Mouse (Mus musculus) spleen, adult 2 months (tissue): ENCODE data around the gene Numb. TPM values are rescaled to one million over a fixed set of nuclear protein-coding genes. Genes with fewer than 3 reads are reported as not detected.

ENCODE experiments used
- DNase-seq, 2 experiments: peaks; one replicate each; pipeline versions ENCODE4 v3.0.0 to v3.0.0-alpha.2; 2012 to 2021; ENCODE audit warnings: low spot score in 2 of 2, low read depth in 1 of 2
- H3K27ac ChIP-seq: fragments of 200-500 bp; 2 replicates; pipeline ENCODE4 v1.5.1; 2012; ENCODE audit warnings: low read length, inconsistent platforms; ENCODE audit not compliant: insufficient read depth
- H3K27me3 ChIP-seq: fragments of 200-500 bp; 2 replicates; pipeline ENCODE4 v1.6.1; 2012; ENCODE audit warnings: mild to moderate bottlenecking, moderate library complexity, low read length, inconsistent platforms; ENCODE audit not compliant: control insufficient read depth, insufficient read depth
- H3K36me3 ChIP-seq: fragments of 200-500 bp; 2 replicates; pipeline ENCODE4 v1.6.1; 2012; ENCODE audit warnings: mild to moderate bottlenecking, low read length, inconsistent platforms; ENCODE audit not compliant: control insufficient read depth, insufficient read depth
- H3K4me1 ChIP-seq: fragments of 200-500 bp; 2 replicates; pipeline ENCODE4 v1.6.1; 2011; ENCODE audit warnings: inconsistent platforms; ENCODE audit not compliant: control insufficient read depth, insufficient read depth, insufficient read length
- H3K4me3 ChIP-seq: fragments of 200-500 bp; 2 replicates; pipeline ENCODE4 v1.5.1; 2011; ENCODE audit warnings: mild to moderate bottlenecking, inconsistent platforms; ENCODE audit not compliant: insufficient read depth, insufficient read length; ENCODE audit errors: extremely low read depth
- CTCF ChIP-seq: fragments of 200-500 bp; IDR thresholded peaks from 2 replicates; pipeline ENCODE4 v1.5.1; 2011; ENCODE audit warnings: mild to moderate bottlenecking, inconsistent platforms; ENCODE audit not compliant: insufficient read depth, insufficient read length, insufficient replicate concordance; ENCODE audit errors: extremely low read depth
- POLR2A ChIP-seq: fragments of 200-500 bp; IDR thresholded peaks from 2 replicates; pipeline ENCODE4 v1.6.1; 2011; ENCODE audit warnings: low read depth, low read length, inconsistent platforms
- WGBS: fragments of 180-500 bp; shearing (Covaris S2); methylation state at CpG from one replicate; pipeline ENCODE4 v1.1.7; 2018; 5-methylcytosine and 5-hydroxymethylcytosine counted together
- polyA plus RNA-seq: library from polyadenylated mRNA; depleted of rRNA; stranded (reverse); fragments of >200 nt; gene quantifications from 2 replicates; pipeline ENCODE4 v1.2.3, GENCODE M21; 2012

The Numb gene
- polyA plus RNA-seq, 1 experiment = 24.5 TPM

- no peak for DNase-seq
- 77% methylated on average over 10 of the region's 10 CpGs for WGBS
- Histone ChIP-seq H3K36me3 (no peaks in the 10 kb centered on the region), H3K27me3 (no peaks in the 10 kb centered on the region), H3K27ac (no peak overlapping the region), H3K4me1 (no peaks in the 10 kb centered on the region), H3K4me3 (no peak overlapping the region)
- TF ChIP-seq CTCF (no peak), POLR2A (no peak)
Observed at GRCm38 (mm10) chr12:83937600-83937999, 15.9 kb upstream of the Numb start.

GRCm38 (mm10) chr12:83929186-83929804 lies 7.6 kb upstream of the Numb start:
- no peak overlapping the region for H3K4me3 ChIP-seq
- DNase-seq = no peak
- no peaks in the 10 kb centered on the region for H3K36me3 ChIP-seq
- H3K4me1 ChIP-seq = peaks cover 11% of the 10 kb centered on the region
- 2% methylated on average over 2 of the region's 2 CpGs for WGBS
- TF ChIP-seq CTCF (no peak), POLR2A (no peak)
- no peaks in the 10 kb centered on the region for H3K27me3 ChIP-seq
- peak overlapping the region; percentile 37 for H3K27ac ChIP-seq

- H3K27ac ChIP-seq = no peak overlapping the region
Observed at GRCm38 (mm10) chr12:83927747-83928146, 6.0 kb upstream of the Numb start.

GRCm38 (mm10) chr12:83926061-83926460 lies 4.3 kb upstream of the Numb start:
- peaks cover 11% of the 10 kb centered on the region for H3K4me1 ChIP-seq
- no peak overlapping the region for H3K27ac ChIP-seq
- WGBS = 89% methylated on average over 2 of the region's 2 CpGs
- no peaks in the 10 kb centered on the region for H3K27me3 ChIP-seq
- no peaks in the 10 kb centered on the region for H3K36me3 ChIP-seq
- TF ChIP-seq CTCF = no peak
- no peak for TF ChIP-seq POLR2A
- no peak overlapping the region for H3K4me3 ChIP-seq
- no peak for DNase-seq

More at GRCm38 (mm10) chr12:83927747-83928146, 6.0 kb upstream of the Numb start:
- Histone ChIP-seq H3K27me3 (no peaks in the 10 kb centered on the region), H3K4me1 (peaks cover 11% of the 10 kb centered on the region), H3K4me3 (no peak overlapping the region), H3K36me3 (no peaks in the 10 kb centered on the region)
- TF ChIP-seq CTCF = no peak
- TF ChIP-seq POLR2A = no peak
- 26% methylated on average over 4 of the region's 4 CpGs for WGBS
- no peak for DNase-seq

GRCm38 (mm10) chr12:83925160-83925703 lies 3.5 kb upstream of the Numb start:
- H3K27me3 ChIP-seq = no peaks in the 10 kb centered on the region
- no peak for DNase-seq
- no peak overlapping the region for H3K27ac ChIP-seq
- no peaks in the 10 kb centered on the region for H3K36me3 ChIP-seq
- H3K4me3 ChIP-seq = no peak overlapping the region
- TF ChIP-seq POLR2A = no peak
- TF ChIP-seq CTCF = no peak
- peaks cover 17% of the 10 kb centered on the region for H3K4me1 ChIP-seq
- 89% methylated on average over 7 of the region's 7 CpGs for WGBS

GRCm38 (mm10) chr12:83924332-83924731 lies 2.6 kb upstream of the Numb start:
- Histone ChIP-seq H3K36me3 (no peaks in the 10 kb centered on the region), H3K27ac (no peak overlapping the region), H3K27me3 (no peaks in the 10 kb centered on the region), H3K4me1 (peaks cover 13% of the 10 kb centered on the region), H3K4me3 (no peak overlapping the region)
- 87% methylated on average over 3 of the region's 3 CpGs for WGBS
- no peak for DNase-seq
- TF ChIP-seq CTCF = no peak
- no peak for TF ChIP-seq POLR2A

- TF ChIP-seq POLR2A = no peak
- no peak for TF ChIP-seq CTCF
- Histone ChIP-seq H3K27ac (no peak overlapping the region), H3K4me1 (peaks cover 12% of the 10 kb centered on the region), H3K27me3 (no peaks in the 10 kb centered on the region), H3K36me3 (no peaks in the 10 kb centered on the region), H3K4me3 (no peak overlapping the region)
- no peak for DNase-seq
- WGBS = 91% methylated on average over 1 of the region's 1 CpGs
Observed at GRCm38 (mm10) chr12:83923486-83923859, 1.7 kb upstream of the Numb start.
